Mouse (Mus musculus) ES-Bruce4 (cell line): ENCODE measurements around the gene Mogat1.

Source experiments
- CTCF ChIP-seq: IDR thresholded peaks from one replicate; pipeline ENCODE4 v1.8.1; 2011; ENCODE audit warnings: low read depth, low read length
- EP300 ChIP-seq: IDR thresholded peaks from 2 replicates; pipeline ENCODE4 v1.6.1; 2011; ENCODE audit warnings: low read depth, low read length; ENCODE audit not compliant: insufficient read depth
- POLR2A ChIP-seq: IDR thresholded peaks from one replicate; pipeline ENCODE4 v1.8.1; 2011; ENCODE audit warnings: low read length; ENCODE audit not compliant: insufficient read depth

DNA sequence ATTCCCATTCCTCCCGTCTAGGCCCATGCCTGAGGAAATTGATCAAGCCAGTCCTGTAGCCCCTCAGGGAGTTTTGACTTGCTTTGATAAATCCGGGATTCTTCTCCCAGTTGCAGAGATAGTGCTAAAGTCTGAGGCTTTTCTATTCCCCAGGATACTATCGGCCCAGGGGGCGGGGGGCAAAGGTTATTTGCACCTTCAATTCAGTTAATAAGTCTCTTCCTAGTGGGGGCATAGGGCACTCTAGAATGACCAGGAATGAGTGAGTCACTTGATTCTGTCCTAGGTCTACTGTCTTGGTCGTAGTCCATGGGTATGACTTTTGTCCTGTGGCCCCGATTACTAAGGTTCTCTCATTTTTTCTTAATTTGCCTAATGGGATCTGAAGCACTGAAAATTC is 8.3 kb upstream of the Mogat1 start:
- no peak for TF ChIP-seq CTCF
- no peak for TF ChIP-seq POLR2A
- no peak for TF ChIP-seq EP300
